Mouse (Mus musculus) cerebellum, adult 8-10 months (tissue): ENCODE measurements around the gene Wbp4.
A peak's percentile ranks its signal among the peaks of the same experiment; 100 is the strongest.
"Not testable (repeated sequence)": the region's sequence is repeated elsewhere in the genome, so short reads cannot be mapped to it uniquely, and the experiment has no call there.

Experiments
- DNase-seq: peaks from one replicate; pipeline ENCODE4 v3.0.0; 2022

The Wbp4 gene

DNA sequence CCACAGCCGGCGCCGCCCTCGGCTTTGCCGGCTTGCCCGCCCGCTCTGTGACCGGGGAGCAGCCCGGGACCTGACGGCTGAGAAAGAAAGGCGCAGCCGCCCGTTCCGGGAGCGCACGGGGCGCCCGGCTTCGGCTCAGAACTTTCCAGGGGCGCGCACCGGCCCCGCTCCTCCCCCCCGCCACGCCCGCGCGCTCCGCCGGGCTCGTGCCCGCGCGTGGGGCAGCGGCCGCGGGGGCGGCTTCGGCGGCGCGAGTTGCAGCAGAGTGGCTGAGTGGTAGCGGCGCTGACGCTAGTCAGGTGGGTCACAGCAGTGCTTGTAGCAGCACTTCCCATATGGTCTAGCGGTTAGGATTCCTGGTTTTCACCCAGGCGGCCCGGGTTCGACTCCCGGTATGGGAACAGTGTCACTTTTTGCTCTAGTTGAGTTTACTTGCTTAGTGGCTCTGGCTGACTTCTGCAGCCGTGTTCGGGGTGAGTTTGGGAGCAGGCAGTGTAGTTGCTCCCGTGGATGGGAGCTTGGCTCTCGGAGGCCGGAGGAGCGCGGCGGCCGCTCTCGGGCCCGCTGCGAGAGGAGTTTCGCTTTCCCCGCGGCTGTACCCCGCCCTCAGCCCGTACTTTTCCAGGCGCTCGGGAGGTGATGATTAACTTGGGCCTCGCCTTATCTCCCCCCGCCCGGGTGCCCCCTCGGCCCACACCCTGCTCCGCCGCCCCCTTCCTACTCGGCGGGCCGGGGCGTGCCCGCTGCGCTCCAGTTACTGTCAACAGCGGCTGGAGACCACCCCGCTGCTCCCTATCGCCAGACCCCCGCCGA, at the start of gene Wbp4:
Gene Wbp4 (minus strand): TSS at position 182 of the 813 bp plus-strand sequence.
- DNase-seq, result peak; percentile 98

DNA sequence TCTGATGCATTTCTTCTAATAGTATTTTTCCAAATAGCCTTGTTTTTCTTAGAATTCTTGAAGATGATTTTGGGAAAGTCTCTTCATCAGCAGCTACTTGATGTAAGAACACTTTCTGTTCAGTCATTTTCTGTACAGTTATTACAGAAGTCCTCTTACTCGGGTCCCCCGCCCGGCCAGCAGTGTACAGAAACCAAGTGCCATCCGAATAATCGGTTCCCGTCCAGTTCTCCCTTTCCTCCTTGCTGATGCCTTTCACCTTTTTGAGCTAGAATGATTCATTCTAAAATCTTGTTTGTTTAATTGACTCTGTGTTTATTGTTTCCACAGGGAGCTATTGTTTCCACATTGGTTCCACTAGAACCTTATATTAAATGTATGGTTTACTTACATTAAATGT, 49.4 kb upstream of the Wbp4 start:
- DNase-seq, result no peak

DNA sequence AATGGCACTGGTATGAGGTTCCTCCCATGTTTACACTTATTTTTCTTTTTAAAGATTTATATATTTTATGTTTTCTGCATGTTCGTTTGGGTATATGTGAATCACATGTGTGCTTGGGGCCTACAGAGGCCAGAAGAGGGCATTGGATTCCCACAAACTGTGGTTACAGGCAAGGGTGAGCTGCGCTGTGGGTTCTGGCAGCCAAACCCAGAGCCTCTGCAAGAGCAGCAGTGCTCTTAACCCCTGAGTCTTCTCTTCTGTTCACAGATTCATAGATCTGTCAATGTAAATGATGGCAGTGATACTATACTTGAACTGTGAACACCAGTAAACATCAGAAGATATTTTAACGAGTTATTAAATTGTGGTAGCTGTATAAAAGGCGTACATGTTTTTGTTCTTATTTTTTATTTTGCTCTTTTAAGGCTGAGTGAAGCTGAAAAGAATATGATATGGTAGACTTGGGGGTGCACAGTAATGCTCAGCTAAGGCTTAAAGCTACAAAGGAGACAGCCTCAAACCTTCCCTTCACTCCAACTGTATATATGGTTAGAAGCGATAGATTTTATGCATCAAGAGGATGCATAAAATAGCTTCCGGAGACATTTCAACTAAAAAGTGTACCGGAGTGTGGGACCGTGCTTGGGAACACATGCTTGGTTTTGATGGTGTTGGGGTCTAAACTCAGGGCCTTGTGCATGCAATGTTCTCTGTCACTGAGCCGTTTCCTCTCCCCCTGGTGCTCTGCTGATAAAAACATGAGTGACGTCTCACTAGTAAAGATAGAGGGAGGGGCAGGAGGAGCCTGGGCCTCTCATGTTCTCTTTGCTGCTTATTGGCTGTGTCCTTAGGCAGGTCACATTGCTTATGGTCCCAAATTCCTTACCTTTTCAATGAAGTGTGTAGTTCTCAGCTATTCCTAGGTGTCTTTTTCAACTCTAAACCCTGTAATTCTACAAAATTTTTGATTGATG, 48.5 kb upstream of the Wbp4 start:
- DNase-seq, result no peak

DNA sequence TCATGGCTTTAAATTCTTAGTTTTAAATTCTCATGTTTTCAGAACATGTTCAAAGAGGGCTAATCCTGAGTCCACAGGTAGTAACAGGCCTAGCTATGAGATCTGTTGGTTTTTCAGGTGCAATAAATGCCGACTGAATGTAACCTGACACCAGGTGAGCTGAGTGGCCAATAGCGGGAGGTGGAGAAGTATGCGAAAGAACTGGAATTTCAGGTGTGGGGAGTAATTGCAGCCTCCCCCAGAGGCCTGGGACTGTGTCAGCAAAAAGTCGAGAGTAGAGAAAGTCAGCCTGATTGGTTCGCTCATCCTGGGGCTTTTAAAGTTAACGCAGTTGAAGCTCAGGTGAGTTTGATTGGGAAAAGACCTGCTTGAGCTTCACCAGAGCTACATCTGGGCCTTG, 46.4 kb upstream of the Wbp4 start:
- no peak for DNase-seq

DNA sequence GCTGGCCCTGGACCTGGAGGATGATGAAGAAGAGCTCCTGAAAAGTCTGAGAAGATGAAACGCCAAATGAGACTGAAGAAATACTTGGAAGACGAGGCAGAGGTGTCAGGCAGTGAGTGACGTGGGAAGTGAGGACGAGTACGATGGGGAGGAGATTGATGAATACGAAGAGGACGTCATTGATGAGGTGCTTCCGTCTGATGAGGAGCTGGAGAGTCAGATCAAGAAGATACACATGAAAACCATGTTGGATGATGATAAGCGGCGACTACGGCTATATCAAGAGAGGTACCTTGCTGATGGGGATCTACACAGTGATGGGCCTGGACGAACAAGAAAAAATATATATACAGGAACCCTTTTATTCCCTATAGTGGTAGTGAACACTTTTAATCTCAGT, 44.8 kb upstream of the Wbp4 start:
- not testable (repeated sequence) for DNase-seq

DNA sequence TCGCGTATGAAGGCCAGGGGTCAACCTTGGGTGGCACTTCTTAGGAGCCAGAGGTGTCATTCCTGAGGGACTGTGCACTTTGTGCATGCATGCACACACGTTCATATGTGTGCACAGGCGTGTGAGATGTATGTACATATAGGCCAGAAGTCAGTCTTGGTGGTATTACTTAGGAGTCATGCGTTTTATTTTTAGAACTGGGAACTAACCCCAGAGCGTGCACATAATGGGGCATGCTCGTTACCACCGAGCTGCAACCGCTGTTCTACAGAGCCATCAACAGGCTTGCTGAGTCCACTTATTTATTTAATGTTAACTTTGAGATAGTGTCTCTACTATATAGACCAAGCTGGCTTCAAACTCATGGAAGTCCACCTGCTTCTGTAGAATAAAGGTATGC, 41.1 kb upstream of the Wbp4 start:
- no peak for DNase-seq

DNA sequence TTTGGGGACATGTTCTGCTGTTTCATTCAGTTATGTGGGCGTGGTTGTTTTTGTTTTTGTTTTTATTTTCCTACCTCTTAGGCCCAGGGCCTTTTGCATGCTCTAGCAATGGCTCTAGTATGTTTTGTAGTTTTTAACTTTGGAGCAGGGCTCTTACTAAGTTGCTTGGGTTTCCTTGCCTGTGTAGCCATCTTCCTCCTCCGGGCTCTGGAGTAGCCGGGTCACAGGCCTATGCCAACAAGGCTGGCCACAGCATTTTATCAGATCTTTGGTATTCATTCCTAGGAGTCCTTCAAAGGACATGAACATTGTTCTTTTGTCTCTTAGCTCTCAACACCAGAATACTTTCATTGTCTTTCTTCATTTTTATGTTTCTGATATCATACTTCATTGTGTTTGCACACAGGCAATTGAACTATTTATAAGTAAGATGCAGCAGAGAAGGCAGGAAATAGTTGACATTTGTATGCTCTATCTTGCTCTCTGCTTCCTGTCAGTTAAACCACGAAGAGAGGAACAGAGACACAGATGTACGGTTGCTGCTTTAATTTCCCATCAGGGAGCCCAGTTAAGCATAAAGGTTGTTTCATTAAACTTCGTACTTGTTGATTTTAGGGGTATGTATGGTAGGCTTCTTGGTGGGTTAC, 40.3 kb upstream of the Wbp4 start:
- DNase-seq, result no peak

DNA sequence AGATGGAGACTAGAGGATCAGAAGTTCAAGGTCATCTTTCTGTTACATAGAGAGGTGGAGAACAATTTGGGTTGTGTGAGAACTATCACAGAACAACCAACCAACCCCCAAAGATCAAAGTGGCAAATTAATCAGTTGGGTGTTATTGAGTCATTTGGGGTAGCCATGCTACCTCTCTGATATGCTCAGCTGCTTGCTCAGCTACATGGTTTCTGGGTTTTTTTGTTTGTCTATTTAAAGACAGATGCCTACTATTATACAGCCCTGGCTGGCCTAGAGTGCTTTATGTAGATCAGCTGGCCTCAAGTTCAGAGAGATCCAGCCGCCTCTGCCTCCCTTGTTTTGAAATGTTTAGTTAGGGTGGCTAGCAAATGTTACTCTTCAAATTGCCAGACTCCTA, 39.7 kb upstream of the Wbp4 start:
- no peak for DNase-seq

DNA sequence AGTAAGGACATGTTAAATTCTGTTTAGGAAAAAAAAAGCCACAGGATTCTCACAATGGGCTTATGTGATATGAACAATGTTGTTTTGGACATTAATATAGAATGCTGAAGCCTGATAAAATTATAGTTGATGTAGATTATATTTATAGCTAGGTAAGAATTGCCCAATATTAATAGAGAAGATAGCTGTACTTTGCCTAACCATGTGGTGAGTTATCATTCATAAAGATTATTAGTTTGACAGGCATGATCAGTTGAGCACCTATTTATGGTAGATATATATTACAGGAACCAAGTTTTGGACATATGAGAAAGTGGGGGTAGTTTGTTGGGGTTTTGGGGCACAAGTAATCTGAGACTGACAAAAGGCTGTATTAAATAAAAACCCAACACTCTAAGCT, 39.3 kb upstream of the Wbp4 start:
- DNase-seq, result no peak

DNA sequence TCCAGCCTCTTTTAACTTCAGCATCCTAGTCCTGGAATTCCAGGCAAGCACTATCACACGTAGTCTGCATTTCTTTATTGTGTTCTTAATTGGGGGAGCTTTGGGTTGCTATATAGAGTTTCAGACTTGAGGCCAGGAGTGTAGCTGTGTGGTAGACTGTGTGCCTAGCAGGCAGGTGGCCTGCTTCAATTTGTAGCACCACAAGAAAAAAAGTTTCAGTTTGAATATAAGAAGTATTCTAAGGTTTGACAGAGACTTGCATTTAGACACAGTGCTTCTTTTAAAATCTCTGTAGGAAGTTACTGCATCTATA, 38.3 kb upstream of the Wbp4 start:
- no peak for DNase-seq

DNA sequence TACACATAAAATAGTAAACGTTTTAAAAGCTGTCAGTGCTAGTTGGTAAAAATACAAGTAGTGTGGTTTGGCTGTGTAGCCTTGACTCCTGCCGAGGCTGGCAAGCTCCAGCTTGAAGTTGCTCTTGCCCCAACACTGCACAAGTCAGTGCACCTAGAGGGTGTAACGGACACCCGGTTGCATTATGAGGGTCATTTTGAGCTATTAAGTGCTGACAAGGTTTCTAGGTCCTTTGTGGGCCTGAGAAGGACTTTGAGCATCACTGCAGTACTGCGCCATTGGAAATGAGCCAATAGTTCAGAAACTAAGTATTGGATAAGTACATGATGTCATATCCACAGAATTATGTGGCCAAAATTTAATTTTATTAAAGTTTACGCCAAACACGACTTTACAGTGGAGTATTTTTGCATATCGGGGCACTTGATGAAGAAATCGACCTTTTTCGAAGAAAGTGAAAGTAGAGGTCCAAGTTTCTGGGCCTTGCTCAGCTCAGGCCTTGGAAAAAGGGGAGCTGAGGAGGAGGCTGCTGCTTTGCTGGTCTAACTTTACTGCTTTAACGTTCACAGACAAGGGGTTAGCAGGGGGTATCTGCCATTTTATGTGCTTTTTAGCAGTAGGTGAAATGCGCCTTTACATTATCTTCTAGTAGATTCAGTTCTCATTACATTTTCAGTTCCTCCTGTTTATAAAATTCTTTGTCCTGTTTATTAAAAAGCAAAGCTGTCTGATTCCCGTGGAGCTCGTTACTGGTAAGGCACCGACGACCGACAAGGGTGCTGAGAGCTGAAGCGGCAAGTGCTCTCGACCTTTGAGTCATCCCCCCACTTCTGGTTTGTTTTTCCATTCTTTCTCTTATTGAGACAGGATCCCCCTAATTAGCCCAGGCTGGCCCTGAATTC, 37.7 kb upstream of the Wbp4 start:
- DNase-seq, result no peak

DNA sequence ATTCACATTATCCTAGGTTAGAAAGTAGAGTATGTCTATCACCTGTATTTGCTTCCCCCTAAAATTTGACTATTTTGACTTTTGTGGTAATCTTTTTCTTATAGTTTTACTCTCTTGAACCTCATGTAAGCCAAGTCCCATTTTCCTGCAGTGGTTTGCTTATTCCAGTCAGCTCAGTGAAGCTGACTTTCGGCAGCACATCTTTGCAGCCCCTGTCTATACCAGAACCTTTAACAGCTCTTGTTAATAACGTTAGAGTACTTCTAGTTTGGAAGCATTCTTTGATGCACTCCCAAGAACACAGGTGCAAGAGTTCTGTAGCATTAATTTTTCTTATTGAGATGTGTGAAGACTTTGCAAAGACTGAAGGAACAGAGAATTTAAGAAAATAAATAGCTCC, 36.8 kb upstream of the Wbp4 start:
- DNase-seq, result no peak

DNA sequence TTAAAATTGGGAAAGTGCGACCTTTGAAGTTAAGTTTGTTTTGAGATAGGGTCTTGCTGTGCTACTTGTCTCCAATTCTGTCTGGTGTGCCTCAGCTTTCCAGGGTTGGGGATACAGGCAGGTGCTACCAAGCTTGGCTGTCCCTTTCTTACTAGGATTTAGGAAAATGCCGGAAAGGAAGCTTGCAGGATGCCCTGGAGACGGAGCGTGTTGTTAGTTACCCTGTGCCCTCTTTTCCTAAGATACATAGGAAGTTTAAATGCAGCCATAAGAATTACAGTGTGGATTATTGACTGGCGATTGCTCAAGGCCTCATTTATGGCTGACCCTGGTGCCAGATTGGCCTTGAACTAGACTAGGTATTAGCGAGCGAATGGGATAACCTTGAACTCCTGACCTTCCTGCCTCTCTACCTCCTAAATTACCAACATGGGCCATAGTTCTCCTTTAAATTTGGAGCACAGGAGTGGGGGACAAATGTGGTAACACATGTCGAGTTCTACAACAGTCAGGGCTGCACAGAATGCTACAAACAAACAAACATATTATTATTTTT, 35.9 kb upstream of the Wbp4 start:
- no peak for DNase-seq

DNA sequence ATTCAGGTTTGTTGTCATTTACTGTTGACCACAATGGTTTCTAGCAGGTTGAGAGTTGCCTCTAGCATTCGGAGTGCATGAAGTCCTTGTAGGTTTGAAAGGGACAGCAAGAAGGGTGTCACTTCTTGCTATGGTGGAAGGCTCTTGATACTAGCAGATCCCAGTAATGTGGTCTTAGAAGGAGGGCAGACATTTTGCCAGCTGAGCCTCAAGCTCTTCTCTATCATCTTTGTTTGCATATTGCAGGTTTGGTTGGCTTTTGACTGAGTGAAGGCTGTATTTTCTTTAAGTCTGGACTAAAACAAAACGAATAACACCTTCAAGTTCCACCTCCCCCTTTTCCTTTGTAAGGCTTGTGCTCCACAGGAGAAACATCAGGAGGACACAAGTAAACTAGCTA, 35.4 kb upstream of the Wbp4 start:
- no peak for DNase-seq

DNA sequence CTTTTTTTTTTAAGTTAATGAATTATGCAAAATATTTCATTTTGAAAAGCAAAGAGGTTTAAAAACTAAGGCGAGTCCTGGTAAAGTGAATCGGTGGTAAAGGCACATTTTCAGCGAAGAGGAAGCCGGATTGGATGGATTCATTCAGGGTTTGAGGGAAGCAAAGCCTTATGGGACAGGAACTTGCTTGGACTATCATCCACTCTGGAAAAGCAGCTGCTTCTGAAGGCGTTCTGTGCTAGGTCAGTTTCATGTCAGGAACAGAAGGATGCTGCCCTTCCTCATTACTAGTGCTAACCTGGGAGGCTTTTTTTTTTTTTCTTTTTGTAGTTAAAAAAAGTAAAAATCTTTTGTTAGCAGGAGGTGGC, 34.9 kb upstream of the Wbp4 start:
- no peak for DNase-seq

DNA sequence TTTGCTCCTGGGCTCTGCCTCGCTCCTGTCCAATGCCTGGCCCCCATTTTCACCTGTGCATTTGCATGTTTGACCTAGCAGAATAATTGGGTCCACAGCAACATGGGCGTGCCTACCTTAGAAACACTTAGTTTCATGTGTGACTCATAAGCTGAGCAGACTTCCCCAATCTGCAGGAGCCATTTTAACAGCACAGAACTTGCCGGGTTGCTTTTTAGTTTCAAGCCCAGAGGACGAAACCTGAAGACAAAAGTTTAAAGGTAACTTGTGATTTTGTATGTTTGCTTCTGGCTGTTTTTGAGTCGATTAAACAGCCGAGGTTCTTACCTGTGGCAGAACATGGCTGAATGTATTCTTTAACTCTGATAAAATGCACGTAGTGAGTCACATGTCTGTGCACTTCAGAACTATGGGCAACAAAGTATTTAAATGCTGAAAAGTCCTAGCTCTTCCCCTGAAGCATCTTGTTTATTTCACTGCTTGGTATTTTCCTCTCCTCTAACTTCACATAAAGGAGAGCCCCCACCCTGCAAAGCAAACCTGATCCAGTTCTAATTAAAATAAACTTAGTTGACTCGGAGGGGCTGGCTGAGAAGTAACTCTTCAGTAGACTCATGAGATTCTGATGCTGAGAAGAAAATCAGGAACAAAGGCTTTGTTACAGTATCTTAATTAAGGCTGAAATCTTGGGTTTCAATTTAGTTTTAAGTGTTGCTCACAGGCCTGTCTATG, 34.4 kb upstream of the Wbp4 start:
- DNase-seq, result no peak

DNA sequence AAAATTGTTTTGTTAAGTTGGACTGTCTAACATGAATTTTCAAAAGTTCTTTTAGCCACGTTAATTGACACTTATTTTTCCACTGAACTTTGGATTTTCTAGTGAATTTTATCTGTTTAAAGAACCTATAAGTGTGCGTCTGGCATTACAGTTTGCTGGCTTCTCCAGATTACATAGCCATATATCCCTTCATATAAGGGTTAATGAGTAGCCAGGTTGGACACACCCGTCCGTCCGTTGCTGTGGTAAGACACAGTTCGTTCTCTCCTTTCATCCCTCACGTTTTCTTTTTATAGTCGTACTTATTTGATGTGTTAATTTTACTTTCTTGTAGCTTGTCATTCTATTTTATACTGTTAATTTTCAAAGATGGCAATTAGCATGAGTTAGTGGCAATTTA, 33.8 kb upstream of the Wbp4 start:
- DNase-seq, result no peak

DNA sequence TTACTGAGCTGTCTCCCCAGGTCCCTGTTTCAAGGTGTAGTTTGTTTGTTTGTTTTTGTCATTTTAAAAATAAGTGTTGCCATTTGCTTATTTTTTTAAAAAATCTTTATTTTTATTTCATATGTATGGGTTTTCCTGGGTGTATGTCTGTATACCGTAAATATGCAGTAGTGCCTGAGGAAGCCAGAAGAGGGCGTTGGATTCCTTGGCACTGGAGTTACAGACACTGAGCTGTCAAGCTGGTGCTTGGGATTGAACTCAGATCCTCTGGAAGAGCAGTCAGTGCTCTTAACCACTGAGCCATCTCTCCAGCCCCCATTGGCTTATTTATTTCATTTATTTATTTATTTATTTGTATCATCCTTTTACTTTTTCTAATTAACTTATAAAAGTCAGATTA, 32.6 kb upstream of the Wbp4 start:
- no peak for DNase-seq

DNA sequence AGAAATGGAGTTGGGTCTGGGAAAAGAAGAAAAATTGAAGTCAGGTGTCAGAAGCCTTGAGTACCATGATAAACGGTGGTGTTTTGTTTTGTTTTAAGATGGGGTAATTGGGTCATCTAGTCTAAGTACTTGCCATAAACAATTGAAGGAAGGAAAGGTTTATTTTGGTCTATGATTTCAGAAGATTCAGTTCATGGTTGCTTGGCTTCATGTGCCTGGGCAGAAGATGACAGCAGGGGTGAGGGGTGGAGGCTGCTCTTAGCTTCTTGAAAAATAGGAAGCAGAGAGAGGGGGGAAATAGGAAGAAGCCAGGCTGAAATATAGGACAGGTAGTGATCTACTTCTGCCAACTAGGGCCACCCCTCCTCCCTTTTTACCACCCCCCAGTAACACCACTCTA, 30.2 kb upstream of the Wbp4 start:
- DNase-seq, result no peak

DNA sequence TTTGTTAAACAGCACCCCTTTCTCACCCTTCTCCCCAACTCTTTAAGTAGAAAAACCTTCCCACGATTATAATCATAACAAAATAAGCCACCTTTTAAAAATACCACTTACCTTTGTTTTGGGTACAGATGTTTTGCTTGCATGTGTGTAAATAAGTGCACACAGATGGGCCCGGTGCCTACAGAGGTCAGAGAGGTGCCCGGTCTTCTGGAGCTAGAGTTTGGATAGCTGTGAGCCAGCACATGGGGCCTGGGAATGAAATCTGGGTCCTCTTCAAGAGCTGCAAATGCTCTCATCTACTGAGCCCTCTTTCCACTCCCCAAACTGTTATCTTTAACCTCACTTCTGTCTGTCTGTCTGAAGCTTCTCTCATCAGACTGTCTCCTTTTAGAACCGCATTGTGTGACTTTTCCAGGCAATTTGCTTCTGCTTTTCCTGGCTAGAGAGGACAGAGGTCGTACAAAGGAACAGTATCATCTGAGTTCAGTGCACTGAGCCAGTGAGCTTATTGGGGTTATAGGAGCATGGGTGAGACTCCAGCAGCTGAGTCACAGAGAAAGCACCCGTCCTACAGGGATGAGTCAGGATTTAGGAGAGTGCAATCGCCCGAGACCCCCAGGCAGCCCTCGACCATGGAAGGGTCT, 27.5 kb upstream of the Wbp4 start:
- DNase-seq, result no peak

DNA sequence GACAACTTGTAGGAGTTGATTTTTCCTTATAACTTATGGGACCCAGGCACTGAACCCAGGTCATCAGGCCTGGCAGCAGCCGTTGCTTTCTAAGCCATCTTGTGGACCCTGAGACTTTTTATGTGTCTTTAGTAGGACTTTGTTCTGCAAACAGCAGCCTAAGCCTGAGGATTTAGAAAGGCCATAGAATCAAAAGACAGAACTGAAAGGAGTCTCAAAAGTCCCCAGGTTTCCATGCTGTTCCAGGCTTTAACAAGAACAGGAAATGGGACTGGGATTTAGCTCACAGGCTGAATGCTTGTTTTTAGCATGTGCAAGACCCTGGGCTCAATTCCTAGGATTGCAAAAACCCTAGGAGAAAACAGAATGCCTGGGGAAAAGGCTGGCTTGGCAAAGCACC, 26.5 kb upstream of the Wbp4 start:
- no peak for DNase-seq
